20 mouse cellular contexts compared by ENCODE assay signal in genomic region chr7:144210526-144210925, GRCm38 (mm10).
DNase-seq lines count a peak whose midpoint lies in the region; ATAC-seq and TF ChIP-seq lines count a peak whose summit lies in the region.
"Had no signal": no experiment of that assay in that cellular context is flagged by ENCODE, and none has a peak within 500 bp of the region (broad histone marks: within the 10 kb centered on the region; RNA-seq: fewer than 3 reads in every experiment).

No protein-coding gene starts in this region.

- peak; percentile 67 for DNase-seq in forebrain, postnatal 0 days
- DNase-seq in forebrain, embryonic 11.5 days (ENCODE audit: low spot score) = no peak
- no peak for DNase-seq in left cerebral cortex, adult 2 months (ENCODE audit: extremely low spot score in 1 of 2, low spot score in 2 of 2)
- DNase-seq in left cerebral cortex, adult 18-20 months (ENCODE audit: low spot score in 2 of 2) = no peak
- peak; percentile 56 to 73 for DNase-seq in right cerebral cortex, postnatal 10 days (ENCODE audit: low spot score in 2 of 2)
- no peak for DNase-seq in right cerebral cortex, postnatal 4 days
- peak; percentile 60 for DNase-seq in telencephalon, adult 2 months (ENCODE audit: low read depth, low spot score)
- DNase-seq: adrenal gland, postnatal 14 days; cerebellum, adult 18-20 months; cerebellum, adult 9-11 months; cerebellum, postnatal 36 days; gastrocnemius, postnatal 14 days; heart, postnatal 36 days had no signal

- no peaks in the 10 kb centered on the region for H3K27me3 ChIP-seq in forebrain, postnatal 0 days (ENCODE audit: insufficient read depth, low read length)
- H3K27me3 ChIP-seq in forebrain, embryonic 11.5 days (ENCODE audit: control insufficient read depth, insufficient read depth, low read length) = no peaks in the 10 kb centered on the region
- H3K27me3 ChIP-seq: hindbrain, embryonic 15.5 days; Patski had no signal

- 48% methylated on average over 9 of the region's 9 CpGs for WGBS in forebrain, postnatal 0 days
- 88% methylated on average over 9 of the region's 9 CpGs for WGBS in forebrain, embryonic 11.5 days

- intact Hi-C loops in left cerebral cortex, adult 2 months (cut with DNase I) = loop anchor here (10.0 kb wide), 1 partner anchor 344 kb away; the partner anchor contains the start of gene Ppfia1

- H3K27ac ChIP-seq in forebrain, postnatal 0 days (ENCODE audit: low read depth, low read length) = peak overlapping the region; percentile 70
- no peak overlapping the region for H3K27ac ChIP-seq in forebrain, embryonic 11.5 days (ENCODE audit: low read depth, low read length)
- peak overlapping the region; percentile 45 for H3K27ac ChIP-seq in left cerebral cortex, adult 2 months
- H3K27ac ChIP-seq: embryonic facial prominence, embryonic 10.5 days; heart, embryonic 13.5 days; hindbrain, embryonic 15.5 days had no signal

- TF ChIP-seq CTCF in forebrain, postnatal 0 days (IDR thresholded peaks at IDR 0.05; ENCODE audit: low read depth) = no peak
- TF ChIP-seq CTCF in left cerebral cortex, adult 2 months (IDR thresholded peaks at IDR 0.05) = no peak

- no peak overlapping the region for H3K9ac ChIP-seq in forebrain, postnatal 0 days
- no peak overlapping the region for H3K9ac ChIP-seq in forebrain, embryonic 11.5 days (ENCODE audit: low read length)
- H3K9ac ChIP-seq: heart, embryonic 13.5 days; hindbrain, embryonic 15.5 days had no signal

- no peaks in the 10 kb centered on the region for H3K9me3 ChIP-seq in forebrain, postnatal 0 days (ENCODE audit: low read length)
- H3K9me3 ChIP-seq in forebrain, embryonic 11.5 days (ENCODE audit: control insufficient read depth, low read length) = no peaks in the 10 kb centered on the region
- H3K9me3 ChIP-seq: embryonic facial prominence, embryonic 10.5 days; hindbrain, embryonic 15.5 days had no signal

- ATAC-seq in forebrain, postnatal 0 days = peak; percentile 55
- no peak for ATAC-seq in forebrain, embryonic 11.5 days (replicated peaks; ENCODE audit: low FRiP score)
- no peak for ATAC-seq in megakaryocyte, adult 5-6 weeks (ENCODE audit: poor library complexity, severe bottlenecking)
- ATAC-seq: activated CD4-positive, CD25-positive, alpha-beta regulatory T cell, adult 4 months; inflammation-experienced regulatory T-cells, adult 6 months; Patski had no signal

- no peaks in the 10 kb centered on the region for H3K36me3 ChIP-seq in forebrain, postnatal 0 days (ENCODE audit: insufficient read depth)
- no peaks in the 10 kb centered on the region for H3K36me3 ChIP-seq in forebrain, embryonic 11.5 days (ENCODE audit: control insufficient read depth, insufficient read depth, low read length)
- H3K36me3 ChIP-seq: embryonic facial prominence, embryonic 10.5 days; heart, embryonic 13.5 days; hindbrain, embryonic 15.5 days had no signal

- H3K4me1 ChIP-seq in forebrain, postnatal 0 days (ENCODE audit: insufficient read depth) = peaks cover 4% of the 10 kb centered on the region; the same call in 1 of the 2 replicates
- no peaks in the 10 kb centered on the region for H3K4me1 ChIP-seq in forebrain, embryonic 11.5 days (replicated peaks; ENCODE audit: control insufficient read depth, insufficient read depth, low read length)
- H3K4me1 ChIP-seq: embryonic facial prominence, embryonic 10.5 days had no signal

- H3K4me2 ChIP-seq in forebrain, postnatal 0 days (ENCODE audit: low read depth) = no peak overlapping the region
- no peak overlapping the region for H3K4me2 ChIP-seq in forebrain, embryonic 11.5 days (ENCODE audit: low read depth, low read length, severe bottlenecking)
- H3K4me2 ChIP-seq: heart, embryonic 13.5 days; hindbrain, embryonic 15.5 days had no signal

- no peak overlapping the region for H3K4me3 ChIP-seq in forebrain, postnatal 0 days (ENCODE audit: low read depth, low read length)
- H3K4me3 ChIP-seq in forebrain, embryonic 11.5 days (ENCODE audit: low read depth, low read length) = no peak overlapping the region
- no peak overlapping the region for H3K4me3 ChIP-seq in left cerebral cortex, adult 2 months
- H3K4me3 ChIP-seq: embryonic facial prominence, embryonic 10.5 days; heart, embryonic 13.5 days; hindbrain, embryonic 15.5 days had no signal

Comparison
In these comparisons a context has a peak if more than half of its experiments do, and no peak if none do; other contexts are left out.
1. DNase-seq: peak in forebrain, postnatal 0 days (single experiment), right cerebral cortex, postnatal 10 days (2 of 2) and telencephalon, adult 2 months (single experiment); none in forebrain, embryonic 11.5 days (single experiment), left cerebral cortex, adult 2 months (0 of 2), left cerebral cortex, adult 18-20 months (0 of 2) and right cerebral cortex, postnatal 4 days (single experiment).